23 mouse cellular contexts compared by ENCODE assay signal in genomic region chr4:82724058-82724457, GRCm38 (mm10). TPM values are rescaled to one million over a fixed set of nuclear protein-coding genes. Genes with fewer than 3 reads are reported as not detected.
DNase-seq lines count a peak whose midpoint lies in the region; ATAC-seq and TF ChIP-seq lines count a peak whose summit lies in the region.
"Had no signal": no experiment of that assay in that cellular context is flagged by ENCODE, and none has a peak within 500 bp of the region (broad histone marks: within the 10 kb centered on the region; RNA-seq: fewer than 3 reads in every experiment).

No protein-coding gene starts in this region.

- H3K27ac ChIP-seq in heart, embryonic 11.5 days (ENCODE audit: low read depth, low read length), result no peak overlapping the region
- H3K27ac ChIP-seq in embryonic facial prominence, embryonic 14.5 days (replicated peaks; ENCODE audit: low read depth, low read length), result no peak overlapping the region
- H3K27ac ChIP-seq in midbrain, postnatal 0 days (ENCODE audit: low read depth, low read length), result no peak overlapping the region
- H3K27ac ChIP-seq in midbrain, embryonic 13.5 days, result no peak overlapping the region
- H3K27ac ChIP-seq: forebrain, embryonic 13.5 days; hindbrain, embryonic 10.5 days; hindbrain, embryonic 13.5 days; intestine, embryonic 15.5 days had no signal

- H3K4me3 ChIP-seq in heart, embryonic 11.5 days (ENCODE audit: low read depth, low read length), result no peak overlapping the region
- H3K4me3 ChIP-seq in C2C12 (ENCODE audit: insufficient read depth, poor library complexity, severe bottlenecking), result no peak overlapping the region
- no peak overlapping the region for H3K4me3 ChIP-seq in embryonic facial prominence, embryonic 14.5 days (ENCODE audit: low read depth, low read length)
- H3K4me3 ChIP-seq in midbrain, postnatal 0 days (ENCODE audit: low read depth, low read length), result no peak overlapping the region
- H3K4me3 ChIP-seq in midbrain, embryonic 13.5 days (replicated peaks), result no peak overlapping the region
- H3K4me3 ChIP-seq: forebrain, embryonic 13.5 days; hindbrain, embryonic 10.5 days; hindbrain, embryonic 13.5 days; intestine, embryonic 15.5 days had no signal

- 72% methylated on average over 10 of the region's 10 CpGs for WGBS in heart, embryonic 11.5 days (ENCODE audit: insufficient replicate concordance)
- 38% methylated on average over 10 of the region's 10 CpGs for WGBS in embryonic facial prominence, embryonic 14.5 days
- WGBS in midbrain, postnatal 0 days, result 56% methylated on average over 10 of the region's 10 CpGs
- WGBS in midbrain, embryonic 13.5 days, result 59% methylated on average over 10 of the region's 10 CpGs

- no peaks in the 10 kb centered on the region for H3K79me2 ChIP-seq in C2C12 (ENCODE audit: control insufficient read depth, insufficient read depth)

- TF ChIP-seq CTCF in C2C12 (IDR thresholded peaks at IDR 0.05; ENCODE audit: control insufficient read depth, insufficient read depth, insufficient read length), result no peak
- TF ChIP-seq CTCF in midbrain, postnatal 0 days (IDR thresholded peaks at IDR 0.05), result no peak

- no peak overlapping the region for H3ac ChIP-seq in C2C12 (ENCODE audit: control insufficient read depth, insufficient read length, low read depth)

- no peaks in the 10 kb centered on the region for H3K79me3 ChIP-seq in C2C12 (ENCODE audit: low read depth)

- H3K27me3 ChIP-seq in heart, embryonic 11.5 days (ENCODE audit: control insufficient read depth, insufficient read depth, low read length), result no peaks in the 10 kb centered on the region
- H3K27me3 ChIP-seq in C2C12 (ENCODE audit: control insufficient read depth, insufficient read depth, insufficient read length), result no peaks in the 10 kb centered on the region
- no peaks in the 10 kb centered on the region for H3K27me3 ChIP-seq in embryonic facial prominence, embryonic 14.5 days (replicated peaks; ENCODE audit: control insufficient read depth, insufficient read depth, low read length)
- H3K27me3 ChIP-seq in midbrain, postnatal 0 days (ENCODE audit: insufficient read depth, low read length), result no peaks in the 10 kb centered on the region
- no peaks in the 10 kb centered on the region for H3K27me3 ChIP-seq in midbrain, embryonic 13.5 days
- H3K27me3 ChIP-seq: forebrain, embryonic 13.5 days; hindbrain, embryonic 13.5 days; intestine, embryonic 15.5 days had no signal

- ATAC-seq in heart, embryonic 11.5 days (replicated peaks; ENCODE audit: insufficient number of reproducible peaks, low FRiP score, low TSS enrichment), result no peak
- peak; percentile 89 for ATAC-seq in embryonic facial prominence, embryonic 14.5 days (ENCODE audit: low read depth)
- no peak for ATAC-seq in midbrain, postnatal 0 days (ENCODE audit: low FRiP score)
- no peak for ATAC-seq in midbrain, embryonic 13.5 days
- ATAC-seq: activated CD4-positive, CD25-positive, alpha-beta regulatory T cell, adult 4 months; forebrain, embryonic 13.5 days; forebrain, embryonic 16.5 days; hindbrain, embryonic 16.5 days; intestine, embryonic 15.5 days had no signal

- no peak overlapping the region for H3K4me2 ChIP-seq in heart, embryonic 11.5 days
- H3K4me2 ChIP-seq in embryonic facial prominence, embryonic 14.5 days (ENCODE audit: low read depth, low read length), result no peak overlapping the region
- H3K4me2 ChIP-seq in midbrain, postnatal 0 days (ENCODE audit: low read depth, low read length, poor library complexity, severe bottlenecking), result no peak overlapping the region
- no peak overlapping the region for H3K4me2 ChIP-seq in midbrain, embryonic 13.5 days (replicated peaks)
- H3K4me2 ChIP-seq: forebrain, embryonic 13.5 days; hindbrain, embryonic 13.5 days; intestine, embryonic 15.5 days had no signal

- H3K9me3 ChIP-seq in heart, embryonic 11.5 days (replicated peaks; ENCODE audit: control insufficient read depth, low read length), result no peaks in the 10 kb centered on the region
- H3K9me3 ChIP-seq in embryonic facial prominence, embryonic 14.5 days (ENCODE audit: control insufficient read depth, low read length), result peaks cover 16% of the 10 kb centered on the region
- H3K9me3 ChIP-seq in midbrain, postnatal 0 days (ENCODE audit: low read length), result no peaks in the 10 kb centered on the region
- peaks cover 9% of the 10 kb centered on the region; the same call in 1 of the 2 replicates for H3K9me3 ChIP-seq in midbrain, embryonic 13.5 days
- H3K9me3 ChIP-seq: intestine, embryonic 15.5 days had no signal

- no peak overlapping the region for H3K9ac ChIP-seq in heart, embryonic 11.5 days (ENCODE audit: low read depth, low read length)
- H3K9ac ChIP-seq in embryonic facial prominence, embryonic 14.5 days (ENCODE audit: low read depth, low read length), result no peak overlapping the region
- H3K9ac ChIP-seq in midbrain, postnatal 0 days (replicated peaks; ENCODE audit: low read length, poor library complexity, severe bottlenecking), result no peak overlapping the region
- H3K9ac ChIP-seq in midbrain, embryonic 13.5 days (replicated peaks), result no peak overlapping the region
- H3K9ac ChIP-seq: forebrain, embryonic 13.5 days; hindbrain, embryonic 13.5 days; intestine, embryonic 15.5 days had no signal

- no peaks in the 10 kb centered on the region for H3K4me1 ChIP-seq in heart, embryonic 11.5 days (ENCODE audit: control insufficient read depth, insufficient read depth, low read length)
- H3K4me1 ChIP-seq in embryonic facial prominence, embryonic 14.5 days (ENCODE audit: control insufficient read depth, insufficient read depth, low read length), result peaks cover 9% of the 10 kb centered on the region; the same call in 1 of the 2 replicates
- H3K4me1 ChIP-seq in midbrain, postnatal 0 days (ENCODE audit: insufficient read depth, low read length), result no peaks in the 10 kb centered on the region
- H3K4me1 ChIP-seq in midbrain, embryonic 13.5 days (replicated peaks), result 0 out of 2 replicates have a peak, but pooled peaks cover 5% of the 10 kb centered on the region
- H3K4me1 ChIP-seq: hindbrain, embryonic 13.5 days; intestine, embryonic 15.5 days had no signal

- DNase-seq in heart, adult 11 months, result peak; percentile 81
- peak; percentile 73 for DNase-seq in embryonic facial prominence, embryonic 14.5 days (ENCODE audit: low spot score)
- DNase-seq in midbrain, postnatal 0 days (ENCODE audit: low spot score), result no peak
- DNase-seq: adrenal gland, adult 8-10 months; adrenal gland, postnatal 25 days; cerebellum, adult 11-12 months; cerebellum, adult 8-10 months; cerebellum, postnatal 10 days; cerebellum, postnatal 36 days; embryo, embryonic 11 days; gastrocnemius, postnatal 10 days; heart, adult 18-20 months; kidney, adult 11 months had no signal

- no peaks in the 10 kb centered on the region for H3K36me3 ChIP-seq in heart, embryonic 11.5 days (ENCODE audit: control insufficient read depth, insufficient read depth, low read length)
- no peaks in the 10 kb centered on the region for H3K36me3 ChIP-seq in C2C12 (ENCODE audit: control insufficient read depth, insufficient read depth)
- H3K36me3 ChIP-seq in embryonic facial prominence, embryonic 14.5 days (ENCODE audit: control insufficient read depth, insufficient read depth, low read length), result no peaks in the 10 kb centered on the region
- H3K36me3 ChIP-seq in midbrain, postnatal 0 days (ENCODE audit: insufficient read depth, low read length), result no peaks in the 10 kb centered on the region
- H3K36me3 ChIP-seq in midbrain, embryonic 13.5 days, result no peaks in the 10 kb centered on the region
- H3K36me3 ChIP-seq: hindbrain, embryonic 10.5 days; hindbrain, embryonic 13.5 days; intestine, embryonic 15.5 days had no signal

TF ChIP-seq in C2C12, 6 proteins besides CTCF, POLR2A, EP300 and RAD21:
- TF ChIP-seq MAX (IDR thresholded peaks at IDR 0.05), result no peak
- TF ChIP-seq MYOD1 (IDR thresholded peaks at IDR 0.05; ENCODE audit: control insufficient read depth, insufficient read length, low read depth), result no peak
- TF ChIP-seq USF1 (IDR thresholded peaks at IDR 0.05; ENCODE audit: low read depth), result no peak
- TF ChIP-seq MYOG (IDR thresholded peaks at IDR 0.05; ENCODE audit: control insufficient read depth, extremely low read depth, insufficient read length), result no peak
- no peak for TF ChIP-seq FOSL1 (IDR thresholded peaks at IDR 0.05; ENCODE audit: insufficient read depth, low read length, poor library complexity, severe bottlenecking)
- TF ChIP-seq CEBPB (IDR thresholded peaks at IDR 0.05; ENCODE audit: low read depth), result peak; percentile 31

RNA-seq across cellular contexts. Expression of gene Nfib, which starts 18.5 kb away (rescaled TPM):
- polyA plus RNA-seq in heart, embryonic 11.5 days (2014; fragmentation: Nextera tagmentation; extraction: Ambion mirVana), result 54.6 and 59.0 TPM in 2 replicates
- 5.1 TPM for polyA plus RNA-seq in C2C12 (2012; fragmentation: generic; extraction: Trizol)
- 86.0 and 100 TPM in 2 replicates for polyA plus RNA-seq in embryonic facial prominence, embryonic 14.5 days (2014; fragmentation: Nextera tagmentation; extraction: Ambion mirVana)
- 59.9 and 62.8 TPM in 2 replicates for total RNA-seq in midbrain, postnatal 0 days (2014; rRNA removed)
- polyA plus RNA-seq in midbrain, postnatal 0 days (2015; fragmentation: Nextera tagmentation; extraction: Ambion mirVana), result 19.9 and 27.7 TPM in 2 replicates
- polyA plus RNA-seq in midbrain, embryonic 13.5 days (2015; fragmentation: Nextera tagmentation; extraction: Ambion mirVana), result 56.1 and 58.4 TPM in 2 replicates
